Mouse (Mus musculus): ENCODE data around the gene Krtap4-8. TPM values are rescaled to one million over a fixed set of nuclear protein-coding genes. Genes with fewer than 3 reads are reported as not detected.

Gene Krtap4-8
- not detected for polyA plus RNA-seq (2015; fragmentation: Illumina TruSeq; extraction: RNeasy Lipid Tissue Mini Kit (QIAGEN cat#74804); ENCODE audit: insufficient read depth, low read depth, low replicate concordance)

GRCm38 (mm10) chr11:99780604-99781003 lies at the start of gene Krtap4-8:
Gene Krtap4-8 (minus strand): TSS chr11:99780704.

GRCm38 (mm10) chr11:99815566-99815965 lies 35.1 kb upstream of the Krtap4-8 start, which contains the start of gene Gm11564:
Gene Gm11564 (minus strand): TSS chr11:99815666.

GRCm38 (mm10) chr11:99809792-99810191 lies 29.3 kb upstream of the Krtap4-8 start, which contains the start of gene Krtap4-13:
Gene Krtap4-13 (minus strand): TSS chr11:99809892.

GRCm38 (mm10) chr11:99804346-99804745 lies 23.8 kb upstream of the Krtap4-8 start, which contains the start of gene Gm11554:
Gene Gm11554 (minus strand): TSS chr11:99804446.

GRCm38 (mm10) chr11:99798832-99799231 lies 18.3 kb upstream of the Krtap4-8 start, which contains the start of gene Gm11569:
Gene Gm11569 (minus strand): TSS chr11:99798932.

GRCm38 (mm10) chr11:99793367-99793766 lies 12.9 kb upstream of the Krtap4-8 start, which contains the start of gene Gm11596:
Gene Gm11596 (minus strand): TSS chr11:99793467.

GRCm38 (mm10) chr11:99784900-99785299 lies 4.4 kb upstream of the Krtap4-8 start, which contains the start of gene Krtap4-9:
Gene Krtap4-9 (plus strand): TSS chr11:99785200.

GRCm38 (mm10) chr11:99772813-99773212 lies 7.7 kb downstream of the Krtap4-8 start, which contains the start of gene Gm11595:
Gene Gm11595 (minus strand): TSS chr11:99772913.

GRCm38 (mm10) chr11:99734190-99734589 lies 46.3 kb downstream of the Krtap4-8 start, which contains the start of gene Gm14180:
Gene Gm14180 (minus strand): TSS chr11:99734290.

Other genes with a start within 250 kb of the Krtap4-8 start
- not detected for gene Krt40, start 237.5 kb downstream of the Krtap4-8 start, polyA plus RNA-seq (2015; fragmentation: Illumina TruSeq; extraction: RNeasy Lipid Tissue Mini Kit (QIAGEN cat#74804); ENCODE audit: insufficient read depth, low read depth, low replicate concordance)
- gene Krtap3-3, start 229.8 kb downstream of the Krtap4-8 start, polyA plus RNA-seq (2015; fragmentation: Illumina TruSeq; extraction: RNeasy Lipid Tissue Mini Kit (QIAGEN cat#74804); ENCODE audit: insufficient read depth, low read depth, low replicate concordance): not detected
- gene Krtap3-2, start 223.9 kb downstream of the Krtap4-8 start, polyA plus RNA-seq (2015; fragmentation: Illumina TruSeq; extraction: RNeasy Lipid Tissue Mini Kit (QIAGEN cat#74804); ENCODE audit: insufficient read depth, low read depth, low replicate concordance): not detected
- not detected for gene Gm11939, start 221.2 kb downstream of the Krtap4-8 start, polyA plus RNA-seq (2015; fragmentation: Illumina TruSeq; extraction: RNeasy Lipid Tissue Mini Kit (QIAGEN cat#74804); ENCODE audit: insufficient read depth, low read depth, low replicate concordance)
- not detected for gene Krtap3-1, start 214.1 kb downstream of the Krtap4-8 start, polyA plus RNA-seq (2015; fragmentation: Illumina TruSeq; extraction: RNeasy Lipid Tissue Mini Kit (QIAGEN cat#74804); ENCODE audit: insufficient read depth, low read depth, low replicate concordance)
- not detected for gene Krtap1-5, start 199.7 kb downstream of the Krtap4-8 start, polyA plus RNA-seq (2015; fragmentation: Illumina TruSeq; extraction: RNeasy Lipid Tissue Mini Kit (QIAGEN cat#74804); ENCODE audit: insufficient read depth, low read depth, low replicate concordance)
- gene Krtap1-4, start 197.1 kb downstream of the Krtap4-8 start, polyA plus RNA-seq (2015; fragmentation: Illumina TruSeq; extraction: RNeasy Lipid Tissue Mini Kit (QIAGEN cat#74804); ENCODE audit: insufficient read depth, low read depth, low replicate concordance): not detected
- not detected for gene Krtap1-3, start 189.4 kb downstream of the Krtap4-8 start, polyA plus RNA-seq (2015; fragmentation: Illumina TruSeq; extraction: RNeasy Lipid Tissue Mini Kit (QIAGEN cat#74804); ENCODE audit: insufficient read depth, low read depth, low replicate concordance)
- not detected for gene Krtap9-3, start 182.6 kb downstream of the Krtap4-8 start, polyA plus RNA-seq (2015; fragmentation: Illumina TruSeq; extraction: RNeasy Lipid Tissue Mini Kit (QIAGEN cat#74804); ENCODE audit: insufficient read depth, low read depth, low replicate concordance)
- not detected for gene Gm11938, start 177.4 kb downstream of the Krtap4-8 start, polyA plus RNA-seq (2015; fragmentation: Illumina TruSeq; extraction: RNeasy Lipid Tissue Mini Kit (QIAGEN cat#74804); ENCODE audit: insufficient read depth, low read depth, low replicate concordance)
- gene Gm11937, start 170.5 kb downstream of the Krtap4-8 start, polyA plus RNA-seq (2015; fragmentation: Illumina TruSeq; extraction: RNeasy Lipid Tissue Mini Kit (QIAGEN cat#74804); ENCODE audit: insufficient read depth, low read depth, low replicate concordance): not detected
- not detected for gene Krtap2-4, start 165.9 kb downstream of the Krtap4-8 start, polyA plus RNA-seq (2015; fragmentation: Illumina TruSeq; extraction: RNeasy Lipid Tissue Mini Kit (QIAGEN cat#74804); ENCODE audit: insufficient read depth, low read depth, low replicate concordance)
- gene Gm11562, start 160.3 kb downstream of the Krtap4-8 start, polyA plus RNA-seq (2015; fragmentation: Illumina TruSeq; extraction: RNeasy Lipid Tissue Mini Kit (QIAGEN cat#74804); ENCODE audit: insufficient read depth, low read depth, low replicate concordance): not detected
- not detected for gene Krtap4-1, start 152.5 kb downstream of the Krtap4-8 start, polyA plus RNA-seq (2015; fragmentation: Illumina TruSeq; extraction: RNeasy Lipid Tissue Mini Kit (QIAGEN cat#74804); ENCODE audit: insufficient read depth, low read depth, low replicate concordance)
- not detected for gene Krtap4-2, start 145.6 kb downstream of the Krtap4-8 start, polyA plus RNA-seq (2015; fragmentation: Illumina TruSeq; extraction: RNeasy Lipid Tissue Mini Kit (QIAGEN cat#74804); ENCODE audit: insufficient read depth, low read depth, low replicate concordance)
- gene Krtap4-7, start 136.6 kb downstream of the Krtap4-8 start, polyA plus RNA-seq (2015; fragmentation: Illumina TruSeq; extraction: RNeasy Lipid Tissue Mini Kit (QIAGEN cat#74804); ENCODE audit: insufficient read depth, low read depth, low replicate concordance): not detected
- gene Gm11555, start 130.5 kb downstream of the Krtap4-8 start, polyA plus RNA-seq (2015; fragmentation: Illumina TruSeq; extraction: RNeasy Lipid Tissue Mini Kit (QIAGEN cat#74804); ENCODE audit: insufficient read depth, low read depth, low replicate concordance): not detected
- not detected for gene Gm11563, start 121.7 kb downstream of the Krtap4-8 start, polyA plus RNA-seq (2015; fragmentation: Illumina TruSeq; extraction: RNeasy Lipid Tissue Mini Kit (QIAGEN cat#74804); ENCODE audit: insufficient read depth, low read depth, low replicate concordance)
- gene Krtap4-6, start 114.7 kb downstream of the Krtap4-8 start, polyA plus RNA-seq (2015; fragmentation: Illumina TruSeq; extraction: RNeasy Lipid Tissue Mini Kit (QIAGEN cat#74804); ENCODE audit: insufficient read depth, low read depth, low replicate concordance): not detected
- not detected for gene Gm14190, start 90.0 kb downstream of the Krtap4-8 start, polyA plus RNA-seq (2015; fragmentation: Illumina TruSeq; extraction: RNeasy Lipid Tissue Mini Kit (QIAGEN cat#74804); ENCODE audit: insufficient read depth, low read depth, low replicate concordance)
- gene Gm14180, start 46.4 kb downstream of the Krtap4-8 start, polyA plus RNA-seq (2015; fragmentation: Illumina TruSeq; extraction: RNeasy Lipid Tissue Mini Kit (QIAGEN cat#74804); ENCODE audit: insufficient read depth, low read depth, low replicate concordance): not detected
- gene Gm11595, start 7.8 kb downstream of the Krtap4-8 start, polyA plus RNA-seq (2015; fragmentation: Illumina TruSeq; extraction: RNeasy Lipid Tissue Mini Kit (QIAGEN cat#74804); ENCODE audit: insufficient read depth, low read depth, low replicate concordance): not detected
- not detected for gene Krtap4-9, start 4.5 kb upstream of the Krtap4-8 start, polyA plus RNA-seq (2015; fragmentation: Illumina TruSeq; extraction: RNeasy Lipid Tissue Mini Kit (QIAGEN cat#74804); ENCODE audit: insufficient read depth, low read depth, low replicate concordance)
- gene Gm11596, start 12.8 kb upstream of the Krtap4-8 start, polyA plus RNA-seq (2015; fragmentation: Illumina TruSeq; extraction: RNeasy Lipid Tissue Mini Kit (QIAGEN cat#74804); ENCODE audit: insufficient read depth, low read depth, low replicate concordance): not detected
- not detected for gene Gm11569, start 18.2 kb upstream of the Krtap4-8 start, polyA plus RNA-seq (2015; fragmentation: Illumina TruSeq; extraction: RNeasy Lipid Tissue Mini Kit (QIAGEN cat#74804); ENCODE audit: insufficient read depth, low read depth, low replicate concordance)
- not detected for gene Gm11554, start 23.7 kb upstream of the Krtap4-8 start, polyA plus RNA-seq (2015; fragmentation: Illumina TruSeq; extraction: RNeasy Lipid Tissue Mini Kit (QIAGEN cat#74804); ENCODE audit: insufficient read depth, low read depth, low replicate concordance)
- not detected for gene Krtap4-13, start 29.2 kb upstream of the Krtap4-8 start, polyA plus RNA-seq (2015; fragmentation: Illumina TruSeq; extraction: RNeasy Lipid Tissue Mini Kit (QIAGEN cat#74804); ENCODE audit: insufficient read depth, low read depth, low replicate concordance)
- not detected for gene Gm11564, start 35.0 kb upstream of the Krtap4-8 start, polyA plus RNA-seq (2015; fragmentation: Illumina TruSeq; extraction: RNeasy Lipid Tissue Mini Kit (QIAGEN cat#74804); ENCODE audit: insufficient read depth, low read depth, low replicate concordance)
- gene 2300003K06Rik, start 57.4 kb upstream of the Krtap4-8 start, polyA plus RNA-seq (2015; fragmentation: Illumina TruSeq; extraction: RNeasy Lipid Tissue Mini Kit (QIAGEN cat#74804); ENCODE audit: insufficient read depth, low read depth, low replicate concordance): not detected
- gene Krtap4-16, start 70.9 kb upstream of the Krtap4-8 start, polyA plus RNA-seq (2015; fragmentation: Illumina TruSeq; extraction: RNeasy Lipid Tissue Mini Kit (QIAGEN cat#74804); ENCODE audit: insufficient read depth, low read depth, low replicate concordance): not detected
- gene Gm11568, start 77.2 kb upstream of the Krtap4-8 start, polyA plus RNA-seq (2015; fragmentation: Illumina TruSeq; extraction: RNeasy Lipid Tissue Mini Kit (QIAGEN cat#74804); ENCODE audit: insufficient read depth, low read depth, low replicate concordance): not detected
- gene Gm11559, start 83.8 kb upstream of the Krtap4-8 start, polyA plus RNA-seq (2015; fragmentation: Illumina TruSeq; extraction: RNeasy Lipid Tissue Mini Kit (QIAGEN cat#74804); ENCODE audit: insufficient read depth, low read depth, low replicate concordance): not detected
- not detected for gene Krtap9-1, start 92.7 kb upstream of the Krtap4-8 start, polyA plus RNA-seq (2015; fragmentation: Illumina TruSeq; extraction: RNeasy Lipid Tissue Mini Kit (QIAGEN cat#74804); ENCODE audit: insufficient read depth, low read depth, low replicate concordance)
- gene Gm11567, start 98.5 kb upstream of the Krtap4-8 start, polyA plus RNA-seq (2015; fragmentation: Illumina TruSeq; extraction: RNeasy Lipid Tissue Mini Kit (QIAGEN cat#74804); ENCODE audit: insufficient read depth, low read depth, low replicate concordance): not detected
- not detected for gene Krtap31-1, start 127.2 kb upstream of the Krtap4-8 start, polyA plus RNA-seq (2015; fragmentation: Illumina TruSeq; extraction: RNeasy Lipid Tissue Mini Kit (QIAGEN cat#74804); ENCODE audit: insufficient read depth, low read depth, low replicate concordance)
- not detected for gene Gm11565, start 134.0 kb upstream of the Krtap4-8 start, polyA plus RNA-seq (2015; fragmentation: Illumina TruSeq; extraction: RNeasy Lipid Tissue Mini Kit (QIAGEN cat#74804); ENCODE audit: insufficient read depth, low read depth, low replicate concordance)
- not detected for gene Krtap31-2, start 155.6 kb upstream of the Krtap4-8 start, polyA plus RNA-seq (2015; fragmentation: Illumina TruSeq; extraction: RNeasy Lipid Tissue Mini Kit (QIAGEN cat#74804); ENCODE audit: insufficient read depth, low read depth, low replicate concordance)
- gene Krtap9-5, start 167.8 kb upstream of the Krtap4-8 start, polyA plus RNA-seq (2015; fragmentation: Illumina TruSeq; extraction: RNeasy Lipid Tissue Mini Kit (QIAGEN cat#74804); ENCODE audit: insufficient read depth, low read depth, low replicate concordance): not detected
- gene Krtap29-1, start 198.3 kb upstream of the Krtap4-8 start, polyA plus RNA-seq (2015; fragmentation: Illumina TruSeq; extraction: RNeasy Lipid Tissue Mini Kit (QIAGEN cat#74804); ENCODE audit: insufficient read depth, low read depth, low replicate concordance): not detected
- not detected for gene Krtap16-1, start 205.9 kb upstream of the Krtap4-8 start, polyA plus RNA-seq (2015; fragmentation: Illumina TruSeq; extraction: RNeasy Lipid Tissue Mini Kit (QIAGEN cat#74804); ENCODE audit: insufficient read depth, low read depth, low replicate concordance)
- gene Krtap17-1, start 213.3 kb upstream of the Krtap4-8 start, polyA plus RNA-seq (2015; fragmentation: Illumina TruSeq; extraction: RNeasy Lipid Tissue Mini Kit (QIAGEN cat#74804); ENCODE audit: insufficient read depth, low read depth, low replicate concordance): not detected
- gene Krt33a, start 235.5 kb upstream of the Krtap4-8 start, polyA plus RNA-seq (2015; fragmentation: Illumina TruSeq; extraction: RNeasy Lipid Tissue Mini Kit (QIAGEN cat#74804); ENCODE audit: insufficient read depth, low read depth, low replicate concordance): not detected
- gene Krt33b, start 249.2 kb upstream of the Krtap4-8 start, polyA plus RNA-seq (2015; fragmentation: Illumina TruSeq; extraction: RNeasy Lipid Tissue Mini Kit (QIAGEN cat#74804); ENCODE audit: insufficient read depth, low read depth, low replicate concordance): not detected